Mouse (Mus musculus) midbrain, embryonic 10.5 days (tissue): ENCODE results near the gene Atp6v0a1. TPM values are rescaled to one million over a fixed set of nuclear protein-coding genes. Genes with fewer than 3 reads are reported as not detected.
A peak's percentile ranks its signal among the peaks of the same experiment; 100 is the strongest.

Experiments
- DNase-seq: peaks from one replicate; pipeline ENCODE4 v3.0.0-alpha.2; 2017; ENCODE audit warnings: low spot score
- H3K27ac ChIP-seq: fragments of 300-500 bp; sonication (generic); replicated peaks from 2 replicates; pipeline ENCODE4 v1.5.1; 2016; ENCODE audit warnings: mild to moderate bottlenecking
- H3K27me3 ChIP-seq: fragments of 300-500 bp; sonication (generic); 2 replicates; pipeline ENCODE4 v1.6.1; 2016; ENCODE audit warnings: low read depth, mild to moderate bottlenecking; ENCODE audit not compliant: poor library complexity, severe bottlenecking
- H3K36me3 ChIP-seq: fragments of 300-500 bp; sonication (generic); 2 replicates; pipeline ENCODE4 v1.6.1; 2016; ENCODE audit warnings: mild to moderate bottlenecking, moderate library complexity
- H3K4me1 ChIP-seq: fragments of 300-500 bp; sonication (generic); 2 replicates; pipeline ENCODE4 v1.6.1; 2016
- H3K4me3 ChIP-seq: fragments of 300-500 bp; sonication (generic); 2 replicates; pipeline ENCODE4 v1.5.1; 2016; ENCODE audit warnings: mild to moderate bottlenecking, moderate library complexity
- H3K9me3 ChIP-seq: fragments of 300-500 bp; sonication (generic); replicated peaks from 2 replicates; pipeline ENCODE4 v1.6.1; 2016; ENCODE audit warnings: mild to moderate bottlenecking
- WGBS: fragments of 180-500 bp; shearing (Covaris S2); methylation state at CpG from one replicate; pipeline ENCODE4 v1.1.7; 2016; 5-methylcytosine and 5-hydroxymethylcytosine counted together
- polyA plus RNA-seq: library from polyadenylated mRNA; unstranded; fragments of >200 nt; fragmentation: Nextera tagmentation; extraction: Ambion mirVana; gene quantifications from 2 replicates; pipeline ENCODE4 v1.2.1, GENCODE M21; 2016

Atp6v0a1 gene
- polyA plus RNA-seq, 1 experiment from 2014 or later, result 33.9 TPM

- H3K36me3 ChIP-seq, result peaks cover 41% of the 10 kb centered on the region
- no peak for DNase-seq
- H3K4me3 ChIP-seq, result peak overlapping the region; percentile 88; the same call in 1 of the 2 replicates
- no peaks in the 10 kb centered on the region for H3K9me3 ChIP-seq
- 92% methylated on average over 18 of the region's 18 CpGs for WGBS
- H3K27me3 ChIP-seq, result peaks cover 11% of the 10 kb centered on the region
- H3K27ac ChIP-seq, result no peak overlapping the region
- H3K4me1 ChIP-seq, result peaks cover 61% of the 10 kb centered on the region
These were observed 76.5 kb downstream of the Atp6v0a1 start for GRCm38 (mm10) chr11:101085617-101086322.

GRCm38 (mm10) chr11:101086323-101086674 lies 77.0 kb downstream of the Atp6v0a1 start:
- peaks cover 6% of the 10 kb centered on the region for H3K27me3 ChIP-seq
- H3K4me1 ChIP-seq, result peaks cover 61% of the 10 kb centered on the region
- no peaks in the 10 kb centered on the region for H3K9me3 ChIP-seq
- 88% methylated on average over 6 of the region's 6 CpGs for WGBS
- H3K27ac ChIP-seq, result peak overlapping the region; percentile 89
- H3K4me3 ChIP-seq, result peak overlapping the region; percentile 88
- DNase-seq, result no peak
- peaks cover 46% of the 10 kb centered on the region for H3K36me3 ChIP-seq

- DNase-seq, result peak; percentile 91
- Histone ChIP-seq H3K36me3 (peaks cover 54% of the 10 kb centered on the region), H3K27ac (peak within 1 kb of the TSS; percentile 89), H3K4me1 (peaks cover 54% of the 10 kb centered on the region), H3K9me3 (no peaks in the 10 kb centered on the region), H3K27me3 (no peaks in the 10 kb centered on the region), H3K4me3 (peak within 1 kb of the TSS; percentile 88)
- 2% methylated on average over 52 of the region's 52 CpGs for WGBS
These were observed 77.8 kb downstream of the Atp6v0a1 start, which contains the start of gene Mlx for GRCm38 (mm10) chr11:101086756-101087681. Mlx (plus strand) TSS chr11:101087277.

GRCm38 (mm10) chr11:101087682-101088055 lies 78.4 kb downstream of the Atp6v0a1 start:
- Histone ChIP-seq H3K4me1 (peaks cover 51% of the 10 kb centered on the region), H3K9me3 (no peaks in the 10 kb centered on the region), H3K27ac (peak overlapping the region; percentile 89), H3K27me3 (no peaks in the 10 kb centered on the region), H3K4me3 (peak overlapping the region; percentile 88), H3K36me3 (peaks cover 60% of the 10 kb centered on the region)
- DNase-seq, result no peak
- 13% methylated on average over 8 of the region's 8 CpGs for WGBS

- Histone ChIP-seq H3K4me3 (no peak overlapping the region), H3K9me3 (no peaks in the 10 kb centered on the region), H3K36me3 (peaks cover 70% of the 10 kb centered on the region), H3K27me3 (no peaks in the 10 kb centered on the region), H3K4me1 (peaks cover 50% of the 10 kb centered on the region), H3K27ac (no peak overlapping the region)
- 87% methylated on average over 1 of the region's 1 CpGs for WGBS
- DNase-seq, result no peak
These were observed 80.7 kb downstream of the Atp6v0a1 start for GRCm38 (mm10) chr11:101089931-101090330.

DNA sequence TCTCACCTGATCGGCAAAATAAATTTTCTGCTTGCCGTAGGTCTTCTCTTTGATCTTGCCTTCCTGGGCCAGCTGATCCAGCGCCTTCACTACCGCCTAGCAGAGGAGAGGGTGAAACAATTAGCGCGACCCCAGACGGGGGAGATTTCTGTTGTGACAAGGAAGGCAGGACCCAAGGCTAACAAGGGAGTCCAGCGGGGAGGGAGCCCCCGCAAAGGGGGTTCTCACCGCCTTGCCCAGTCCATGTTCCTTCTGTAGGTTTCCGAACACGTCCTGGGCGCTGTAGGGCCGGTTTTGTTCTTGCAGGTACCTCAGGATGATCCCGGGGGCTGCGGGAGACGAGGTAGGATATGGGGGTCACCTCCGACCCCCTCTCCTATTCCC lies 85.7 kb downstream of the Atp6v0a1 start:
- H3K27me3 ChIP-seq, result no peaks in the 10 kb centered on the region
- peaks cover 30% of the 10 kb centered on the region for H3K4me1 ChIP-seq
- H3K36me3 ChIP-seq, result peaks cover 74% of the 10 kb centered on the region
- no peak for DNase-seq
- H3K27ac ChIP-seq, result peak overlapping the region; percentile 90
- H3K4me3 ChIP-seq, result peak overlapping the region; percentile 81
- H3K9me3 ChIP-seq, result no peaks in the 10 kb centered on the region
- 2% methylated on average over 18 of the region's 18 CpGs for WGBS

DNA sequence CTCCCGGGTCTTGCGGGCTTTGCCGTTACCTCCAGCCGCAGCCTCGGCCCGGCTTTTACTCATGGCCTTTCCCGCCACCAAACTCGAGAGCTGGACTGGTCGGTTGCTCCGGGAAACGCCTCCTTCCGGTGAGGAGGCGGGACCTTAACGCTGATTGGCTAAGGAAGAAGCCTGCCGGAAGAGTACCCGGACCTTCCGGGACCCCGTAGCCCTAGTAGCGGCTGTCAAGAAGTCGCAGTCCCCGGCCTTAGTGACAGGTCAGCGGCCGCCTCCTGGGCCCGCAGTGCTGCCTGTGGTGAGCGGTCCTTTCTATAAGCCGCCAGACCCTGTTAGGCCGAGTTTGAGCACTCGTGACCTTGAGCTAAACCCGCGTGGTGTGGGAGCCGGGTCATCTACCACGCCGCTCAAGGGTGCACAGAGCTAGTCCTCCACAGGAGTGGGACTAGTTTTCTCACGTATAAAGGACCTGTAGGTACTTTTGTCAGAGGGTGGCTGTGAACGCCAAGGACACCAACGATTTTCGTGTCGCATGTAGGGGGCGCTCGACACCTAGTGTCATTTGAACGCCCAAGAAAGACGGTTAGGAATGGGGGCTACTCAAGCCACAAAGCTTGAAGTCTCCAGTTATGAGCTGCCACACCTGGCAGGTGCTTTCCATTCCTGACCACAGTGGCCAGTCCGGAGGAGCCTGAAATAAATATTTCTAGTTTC lies 86.2 kb downstream of the Atp6v0a1 start, which contains the start of gene Psmc3ip:
Psmc3ip (minus strand) TSS at position 123 of the 711 bp plus-strand sequence.
- DNase-seq, result peak; percentile 97
- Histone ChIP-seq H3K4me1 (peaks cover 30% of the 10 kb centered on the region), H3K36me3 (peaks cover 74% of the 10 kb centered on the region), H3K9me3 (no peaks in the 10 kb centered on the region), H3K27me3 (no peaks in the 10 kb centered on the region), H3K4me3 (peak within 1 kb of the TSS; percentile 81), H3K27ac (peak within 1 kb of the TSS; percentile 90)
- 1% methylated on average over 43 of the region's 43 CpGs for WGBS

DNA sequence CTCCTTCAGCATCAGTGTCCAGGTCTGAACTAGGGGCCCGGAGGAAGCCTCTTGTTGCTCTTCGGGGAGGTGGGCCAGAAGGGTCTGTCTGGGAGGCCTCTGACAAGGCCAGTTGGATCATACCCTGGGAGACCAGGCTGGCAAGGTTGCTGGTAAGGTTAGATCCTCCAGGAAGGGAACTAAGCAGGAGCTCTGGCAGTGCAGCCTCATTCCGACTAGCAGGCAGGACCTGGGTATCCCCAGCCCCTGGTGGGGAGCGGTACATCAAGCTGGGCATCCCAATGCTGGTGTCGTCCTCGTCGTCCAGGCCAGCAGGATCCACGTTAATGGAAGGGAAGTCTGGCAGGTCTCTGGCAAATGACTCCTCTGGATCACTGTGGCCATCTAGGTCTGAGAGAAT lies 89.0 kb downstream of the Atp6v0a1 start:
- WGBS, result 95% methylated on average over 8 of the region's 8 CpGs
- H3K4me1 ChIP-seq, result peaks cover 30% of the 10 kb centered on the region
- H3K27ac ChIP-seq, result no peak overlapping the region
- no peaks in the 10 kb centered on the region for H3K9me3 ChIP-seq
- H3K27me3 ChIP-seq, result no peaks in the 10 kb centered on the region
- H3K36me3 ChIP-seq, result peaks cover 74% of the 10 kb centered on the region
- no peak overlapping the region for H3K4me3 ChIP-seq
- DNase-seq, result no peak

- Histone ChIP-seq H3K4me1 (no peaks in the 10 kb centered on the region), H3K27ac (no peak overlapping the region), H3K4me3 (no peak overlapping the region), H3K36me3 (peaks cover 79% of the 10 kb centered on the region), H3K9me3 (no peaks in the 10 kb centered on the region), H3K27me3 (no peaks in the 10 kb centered on the region)
- WGBS, result 87% methylated on average over 5 of the region's 5 CpGs
- DNase-seq, result no peak
These were observed 93.8 kb downstream of the Atp6v0a1 start for GRCm38 (mm10) chr11:101103011-101103410.

DNA sequence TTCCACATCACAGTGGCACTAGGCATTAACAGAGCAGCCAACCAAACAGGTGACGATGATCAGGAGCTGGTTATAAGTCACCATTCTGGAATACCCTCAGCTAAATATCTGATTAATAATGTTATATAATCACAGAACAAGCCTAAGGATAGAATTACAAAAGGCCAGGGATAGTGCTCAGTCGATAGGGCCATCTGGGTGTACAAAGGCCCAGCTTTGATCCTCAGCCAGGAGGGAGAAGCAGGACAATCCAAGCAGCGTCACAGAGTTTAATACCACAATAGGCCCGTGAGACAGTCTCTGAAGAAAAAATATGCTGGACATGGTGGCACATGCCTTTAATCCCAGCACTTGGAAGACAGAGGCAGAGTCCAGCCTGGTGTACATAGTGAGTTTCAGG lies 100.1 kb downstream of the Atp6v0a1 start:
- H3K9me3 ChIP-seq, result no peaks in the 10 kb centered on the region
- H3K27me3 ChIP-seq, result no peaks in the 10 kb centered on the region
- H3K4me1 ChIP-seq, result no peaks in the 10 kb centered on the region
- H3K36me3 ChIP-seq, result peaks cover 30% of the 10 kb centered on the region
- DNase-seq, result no peak
- no peak overlapping the region for H3K4me3 ChIP-seq
- H3K27ac ChIP-seq, result no peak overlapping the region
- 81% methylated on average over 4 of the region's 4 CpGs for WGBS

GRCm38 (mm10) chr11:101110708-101111107 lies 101.5 kb downstream of the Atp6v0a1 start:
- Histone ChIP-seq H3K9me3 (no peaks in the 10 kb centered on the region), H3K27ac (no peak overlapping the region), H3K27me3 (no peaks in the 10 kb centered on the region), H3K36me3 (peaks cover 18% of the 10 kb centered on the region), H3K4me1 (peaks cover 3% of the 10 kb centered on the region; the same call in 1 of the 2 replicates), H3K4me3 (no peak overlapping the region)
- no peak for DNase-seq
- 76% methylated on average over 5 of the region's 5 CpGs for WGBS

- Histone ChIP-seq H3K36me3 (peaks cover 21% of the 10 kb centered on the region), H3K27me3 (no peaks in the 10 kb centered on the region), H3K4me3 (no peak overlapping the region), H3K9me3 (no peaks in the 10 kb centered on the region), H3K27ac (no peak overlapping the region), H3K4me1 (peaks cover 6% of the 10 kb centered on the region; the same call in 1 of the 2 replicates)
- no peak for DNase-seq
- 90% methylated on average over 4 of the region's 4 CpGs for WGBS
These were observed 101.9 kb downstream of the Atp6v0a1 start for GRCm38 (mm10) chr11:101111178-101111577.
